Mouse (Mus musculus) activated CD4-positive, CD25-positive, alpha-beta regulatory T cell, adult 4 months (primary cell): Measurements from ENCODE around the gene Intu. TPM values are rescaled to one million over a fixed set of nuclear protein-coding genes. Genes with fewer than 3 reads are reported as not detected.

Source experiments
- ATAC-seq: one replicate; pipeline ENCODE4 v1.8.0; 2017
- polyA plus RNA-seq, 2 experiments: library from polyadenylated mRNA; unstranded; fragments of 100-300 nt; shearing (Covaris generic); gene quantifications; one replicate each; pipeline ENCODE4 v1.2.1; 2017

Gene Intu
- polyA plus RNA-seq, 2 experiments from 2014 or later = 0.09 to 0.42 TPM

DNA sequence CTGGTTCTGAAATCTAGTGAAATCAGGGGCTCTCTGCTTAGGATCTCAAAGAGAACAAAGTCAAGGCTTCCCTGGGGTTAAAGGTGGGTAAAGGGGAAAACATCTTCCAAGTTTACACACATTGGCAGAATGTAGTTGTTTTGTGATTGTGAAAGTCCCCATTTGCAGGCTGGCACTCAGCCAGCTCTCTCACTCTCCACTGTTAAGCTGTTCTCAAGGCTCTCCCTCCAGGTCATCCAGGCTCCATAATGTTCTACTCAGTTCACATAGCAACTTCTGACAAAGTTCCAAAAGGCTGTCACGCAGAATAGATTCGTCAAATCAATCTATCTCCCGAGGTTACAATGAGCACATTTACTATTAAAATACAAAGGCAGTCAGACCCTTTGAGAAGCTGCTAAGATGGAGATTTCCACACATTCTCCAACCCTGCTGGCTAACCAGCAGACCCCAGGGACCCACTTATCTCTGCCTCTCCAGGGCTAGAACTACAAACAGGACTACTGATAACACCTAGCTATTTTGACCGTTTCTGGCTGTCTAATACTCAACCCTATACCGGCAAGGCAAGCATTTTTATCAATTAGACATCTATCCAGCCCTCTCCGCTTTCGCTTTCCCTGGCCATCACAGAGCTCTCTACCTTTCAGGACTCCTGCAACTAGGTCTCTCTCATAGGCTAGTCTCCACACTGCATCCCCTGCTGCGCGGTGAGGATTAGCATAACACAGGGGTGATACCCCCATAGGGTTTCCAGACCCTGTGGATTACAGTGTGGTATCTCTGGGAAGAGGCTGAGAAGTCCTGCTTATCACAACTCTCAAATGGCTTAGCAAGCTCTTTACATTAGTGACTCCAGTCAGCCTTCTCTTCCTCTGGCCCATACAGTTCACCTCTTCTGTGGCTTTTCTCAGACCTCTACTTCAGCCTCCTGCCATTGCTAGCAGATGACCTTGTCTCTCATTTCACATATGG is 2.8 kb upstream of the Intu start:
- ATAC-seq = no peak

- ATAC-seq = no peak
These were observed 2.1 kb upstream of the Intu start for GRCm38 (mm10) chr3:40528958-40529357.

DNA sequence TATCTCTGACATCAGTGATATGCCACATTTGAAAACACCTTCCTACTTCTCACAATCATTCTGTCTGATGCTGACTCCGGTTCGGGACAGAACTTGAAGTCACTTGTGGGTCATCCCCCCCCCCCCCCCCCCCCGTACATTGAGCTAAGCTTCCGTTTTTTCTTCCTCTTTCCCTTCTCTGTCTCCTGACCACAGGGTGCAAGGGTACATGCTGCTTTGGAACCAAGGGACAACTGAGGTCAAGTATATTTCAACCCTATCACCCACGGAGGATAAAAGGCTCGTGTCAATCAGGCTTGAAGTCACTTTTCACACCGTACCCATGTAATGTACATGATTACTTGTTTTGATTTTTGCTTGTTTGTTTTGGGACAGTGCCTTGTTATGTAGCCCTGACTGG is 241 bp upstream of the Intu start:
- ATAC-seq = no peak

DNA sequence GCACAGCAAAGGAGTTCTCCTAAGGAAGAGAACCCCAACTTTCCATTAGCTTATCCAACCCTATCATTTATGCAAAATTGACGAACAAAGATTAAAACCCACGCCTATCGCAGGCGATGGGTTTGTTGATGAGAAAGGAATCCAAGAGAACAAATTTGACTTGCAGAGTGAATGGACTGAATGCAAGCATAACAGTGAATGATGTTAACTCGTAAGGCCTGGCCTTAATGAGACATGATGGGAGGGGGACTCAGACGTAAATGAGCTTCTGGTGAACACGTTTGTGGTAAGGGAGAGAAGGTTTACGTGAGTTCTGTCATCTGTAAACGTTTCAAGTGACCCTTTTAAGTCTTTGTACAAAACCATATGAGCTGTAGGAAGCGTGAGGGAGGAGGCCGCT is 1.2 kb downstream of the Intu start:
- ATAC-seq = no peak

DNA sequence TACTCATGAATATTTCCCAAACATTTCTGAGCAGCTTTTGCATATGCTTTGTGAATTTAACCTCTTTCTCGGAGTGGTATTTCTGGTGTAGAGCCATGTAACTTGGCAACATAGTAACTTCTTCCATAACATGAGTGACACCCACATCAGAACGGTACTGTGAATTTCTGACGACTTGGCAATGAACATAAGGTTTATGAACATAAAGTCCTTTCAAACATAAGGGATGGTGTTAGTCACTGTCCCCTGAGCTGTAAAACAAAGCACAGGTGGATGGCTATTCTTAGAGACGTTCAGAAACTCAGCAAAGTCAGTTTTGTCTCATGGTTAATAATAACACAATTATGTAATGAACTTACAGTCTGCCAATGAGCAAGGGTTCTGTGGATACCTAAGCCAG is 3.1 kb downstream of the Intu start:
- ATAC-seq = no peak

- ATAC-seq = peak; percentile 97
These were observed 9.8 kb downstream of the Intu start for GRCm38 (mm10) chr3:40540567-40541554.

DNA sequence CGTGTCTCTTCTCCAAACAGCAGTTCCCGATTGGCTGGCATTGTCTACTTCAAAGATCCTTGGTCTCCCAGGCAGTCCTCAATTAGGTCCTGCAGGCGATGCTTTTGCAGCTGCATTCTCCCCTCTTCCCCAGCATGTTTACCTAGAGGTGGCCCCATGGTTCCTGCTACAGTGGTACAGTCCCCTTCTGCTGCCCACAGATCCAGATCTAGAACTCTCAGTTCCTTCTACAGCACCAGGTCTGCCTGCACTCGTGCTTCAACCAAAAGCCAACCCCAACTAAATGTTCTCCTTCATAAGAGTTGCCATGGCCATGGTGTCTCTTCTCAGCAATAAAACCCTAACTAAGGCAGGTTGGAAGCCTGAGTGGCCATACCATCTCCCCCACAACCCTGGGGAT is 15.5 kb downstream of the Intu start:
- ATAC-seq = no peak

DNA sequence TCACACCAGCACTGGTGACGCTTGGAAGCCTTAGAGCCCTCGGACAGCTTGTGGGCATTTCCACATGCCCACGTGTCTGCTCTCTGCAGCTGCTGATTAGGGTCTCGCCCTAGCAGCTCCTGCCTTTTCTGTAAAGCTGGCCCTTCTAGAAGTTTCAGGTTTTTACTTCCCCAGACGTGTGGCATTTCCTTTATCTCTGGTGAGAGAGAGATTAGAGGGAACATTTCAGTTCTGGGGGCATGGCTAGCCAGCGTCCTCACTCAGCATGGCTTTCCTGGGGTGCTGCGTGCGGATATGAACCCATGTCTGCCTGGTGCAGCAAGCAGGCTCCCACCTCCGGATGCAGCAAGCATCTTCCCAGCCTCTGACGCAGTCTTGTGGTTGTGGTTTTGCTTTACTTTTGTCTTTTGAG is 121.9 kb downstream of the Intu start:
- peak; percentile 94 for ATAC-seq

DNA sequence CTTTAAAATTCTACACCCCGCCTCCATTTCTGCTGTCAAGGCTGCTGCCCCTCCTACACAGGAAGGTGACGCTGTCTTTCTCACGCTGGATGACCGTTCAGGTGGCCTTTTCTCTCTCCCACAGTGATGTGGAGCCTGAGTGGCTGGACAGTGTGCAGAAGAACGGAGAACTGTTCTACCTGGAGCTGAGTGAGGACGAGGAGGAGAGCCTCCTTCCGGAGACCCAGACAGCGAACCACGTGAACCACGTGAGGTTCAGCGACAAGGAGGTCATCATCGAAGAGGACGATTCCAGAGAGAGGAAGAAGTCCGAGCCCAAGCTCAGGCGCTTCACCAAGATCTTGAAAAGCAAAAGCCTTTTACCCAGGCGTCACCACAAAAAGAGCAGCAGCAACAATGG is 122.5 kb downstream of the Intu start:
- no peak for ATAC-seq

DNA sequence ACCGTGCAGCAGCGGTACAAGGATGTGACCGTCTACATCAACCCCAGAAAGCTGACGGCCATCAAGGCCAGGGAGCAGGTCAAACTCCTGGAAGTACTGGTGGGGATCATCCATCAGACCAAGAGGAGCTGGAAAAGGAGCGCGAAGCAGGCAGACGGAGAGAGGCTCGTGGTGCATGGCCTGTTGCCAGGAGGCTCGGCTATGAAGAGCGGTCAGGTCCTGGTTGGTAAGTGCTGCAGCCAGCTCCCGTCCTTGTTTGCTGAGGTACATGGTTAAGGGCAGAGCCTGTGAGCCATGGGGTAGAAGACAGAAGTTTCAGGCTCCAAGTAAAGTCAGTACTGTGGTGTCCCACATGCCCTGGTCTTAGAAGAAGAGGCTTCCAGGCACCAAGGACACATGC is 122.9 kb downstream of the Intu start:
- ATAC-seq = no peak

- no peak for ATAC-seq
These were observed 124.5 kb downstream of the Intu start for GRCm38 (mm10) chr3:40655571-40655970.

DNA sequence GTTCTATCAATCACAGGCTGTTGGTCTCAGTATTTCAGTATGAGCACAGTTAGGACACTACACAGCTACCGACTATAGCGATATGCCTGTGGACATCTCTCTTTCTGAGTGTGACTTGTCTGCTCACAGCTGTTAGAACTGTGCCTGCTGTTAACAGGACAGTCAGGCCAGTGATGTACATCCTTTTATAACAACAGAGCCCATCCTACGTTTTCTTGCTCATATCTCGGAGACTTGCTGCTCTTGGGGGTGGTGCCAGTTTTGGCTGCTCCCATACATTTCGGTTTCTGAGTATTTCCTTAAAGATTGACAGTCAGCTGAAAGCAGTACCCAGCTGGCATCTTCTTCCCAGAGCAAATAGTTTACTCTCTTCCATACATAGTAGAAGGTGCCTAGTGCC is 125.3 kb downstream of the Intu start:
- no peak for ATAC-seq

DNA sequence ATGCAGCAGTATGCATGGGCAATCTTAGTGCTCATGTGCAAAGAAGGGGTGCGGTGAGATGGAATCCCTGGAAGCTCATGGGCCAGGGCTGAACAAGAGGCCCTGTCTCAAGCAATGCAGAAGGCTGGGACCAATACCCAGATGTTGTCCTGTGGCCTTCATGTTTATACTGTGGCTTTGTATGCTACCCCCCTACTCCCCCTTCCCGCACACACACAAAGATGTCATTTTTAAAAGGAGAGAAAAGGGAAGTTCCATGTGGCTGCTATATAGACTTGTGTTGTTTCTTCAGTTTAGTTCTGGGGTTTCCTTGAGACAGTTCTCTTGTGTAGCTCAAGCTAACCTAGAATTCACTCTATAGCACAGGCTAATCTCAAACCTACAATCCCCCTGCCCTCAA is 129.1 kb downstream of the Intu start:
- ATAC-seq = no peak

- ATAC-seq = no peak
These were observed 135.0 kb downstream of the Intu start for GRCm38 (mm10) chr3:40666109-40666508.

- no peak for ATAC-seq
These were observed 136.0 kb downstream of the Intu start for GRCm38 (mm10) chr3:40666861-40667719.

- ATAC-seq = no peak
These were observed 137.8 kb downstream of the Intu start for GRCm38 (mm10) chr3:40668889-40669288.

- no peak for ATAC-seq
These were observed 138.3 kb downstream of the Intu start for GRCm38 (mm10) chr3:40669395-40669794.

DNA sequence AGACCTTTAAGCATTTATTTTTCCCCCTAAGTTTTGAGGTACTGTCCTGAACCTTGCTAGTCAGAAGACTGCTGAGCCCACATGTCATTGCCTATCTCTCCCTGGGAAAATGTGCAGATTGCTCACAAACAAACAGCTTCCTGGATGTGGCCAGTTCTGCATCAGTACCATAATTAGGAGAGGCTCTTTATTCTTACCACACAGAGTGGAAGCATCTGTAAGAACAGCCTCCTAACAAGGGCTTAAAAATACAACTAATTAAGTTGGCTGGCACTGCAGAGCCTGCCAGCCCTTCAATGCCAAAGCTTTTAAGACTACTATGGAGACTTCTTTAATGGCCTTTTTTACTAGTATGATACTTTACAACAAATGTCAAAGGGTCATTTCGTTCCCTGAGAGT is 142.4 kb downstream of the Intu start:
- no peak for ATAC-seq

DNA sequence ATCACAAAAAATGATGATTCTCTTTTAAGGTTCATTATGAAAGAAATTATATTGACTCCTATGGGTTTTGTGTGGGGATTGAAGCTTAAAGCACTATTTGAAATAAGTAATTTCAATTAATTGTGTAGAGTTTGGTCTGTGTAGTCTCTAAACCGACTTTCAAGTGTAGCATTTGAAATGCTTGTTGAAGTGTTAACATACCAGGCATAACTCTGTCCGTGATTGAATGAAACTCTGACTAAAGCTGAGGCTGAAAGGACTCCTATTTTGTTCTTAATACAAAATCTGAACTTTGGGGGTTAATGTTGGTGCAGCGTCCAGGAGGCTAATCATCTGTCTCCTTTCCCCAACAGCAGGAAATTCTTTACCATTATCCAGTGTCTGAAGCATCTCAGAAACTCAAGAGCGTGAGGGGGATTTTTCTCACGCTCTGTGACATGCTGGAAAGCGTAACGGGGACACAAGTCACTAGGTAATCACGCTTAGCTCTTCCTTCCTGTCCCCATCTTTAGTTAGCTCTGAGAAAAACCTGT is 143.9 kb downstream of the Intu start:
- ATAC-seq = no peak

DNA sequence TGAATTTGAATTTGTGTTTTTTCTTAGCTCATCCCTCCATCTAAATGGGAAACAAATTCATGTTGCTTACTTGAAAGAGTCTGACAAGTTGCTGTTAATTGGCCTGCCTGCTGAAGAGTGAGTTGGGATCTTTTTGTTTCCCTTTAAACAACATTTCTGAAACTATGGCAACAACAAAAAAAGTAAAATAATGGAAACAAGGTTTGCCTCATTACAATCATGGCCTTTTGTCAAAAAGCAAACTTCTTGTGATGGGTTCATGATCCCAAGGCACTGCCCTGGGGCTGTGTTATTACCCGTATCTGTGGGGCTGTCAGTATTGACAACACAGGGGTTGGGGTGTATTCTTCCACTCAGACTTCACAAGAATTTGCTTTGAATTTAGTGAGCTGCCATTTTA is 147.8 kb downstream of the Intu start:
- no peak for ATAC-seq

- ATAC-seq = no peak
These were observed 151.3 kb downstream of the Intu start for GRCm38 (mm10) chr3:40682404-40682803.

DNA sequence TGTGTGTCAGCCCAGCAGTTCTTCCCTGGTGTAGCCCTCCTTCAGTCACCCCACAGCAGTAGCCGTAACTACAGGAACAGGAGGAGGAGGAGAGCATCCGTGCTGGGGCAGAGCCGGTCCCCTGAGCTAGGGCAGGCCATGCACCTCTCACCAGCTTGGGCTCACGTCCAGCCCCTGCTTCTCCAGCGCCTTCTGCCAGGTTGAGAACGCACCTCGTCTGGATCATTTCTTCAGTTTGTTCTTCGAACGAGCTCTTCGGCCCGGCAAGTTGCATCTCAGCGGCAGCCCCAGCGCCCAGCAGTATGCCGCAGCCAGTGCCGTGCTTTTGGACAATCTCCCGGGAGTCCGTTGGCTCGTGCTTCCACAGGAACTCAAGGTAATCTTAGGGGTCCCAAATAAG is 152.1 kb downstream of the Intu start:
- ATAC-seq = no peak
